Mouse (Mus musculus) limb, embryonic 14.5 days (tissue): ENCODE measurements around the gene Csnk1g1. TPM values are rescaled to one million over a fixed set of nuclear protein-coding genes. Genes with fewer than 3 reads are reported as not detected.

Source experiments
- ATAC-seq: fragments of 200-750 bp; cut with Nextera tagmentation; 2 replicates; pipeline ENCODE4 v1.8.0; 2017; ENCODE audit warnings: low read depth, moderate number of reproducible peaks, moderate TSS enrichment; ENCODE audit not compliant: low FRiP score
- DNase-seq: peaks from one replicate; pipeline ENCODE4 v3.0.0-alpha.2; 2015; ENCODE audit warnings: low spot score
- H3K27ac ChIP-seq: fragments of 300-500 bp; sonication (generic); replicated peaks from 2 replicates; pipeline ENCODE4 v1.5.1; 2014; ENCODE audit warnings: low read depth, mild to moderate bottlenecking, low read length, moderate library complexity, mixed read lengths
- H3K27me3 ChIP-seq: fragments of 300-500 bp; sonication (generic); 2 replicates; pipeline ENCODE4 v1.6.1; 2014; ENCODE audit warnings: low read length, mixed read lengths; ENCODE audit not compliant: control insufficient read depth, insufficient read depth
- H3K36me3 ChIP-seq: fragments of 300-500 bp; sonication (generic); 2 replicates; pipeline ENCODE4 v1.6.1; 2014; ENCODE audit warnings: mild to moderate bottlenecking, low read length, moderate library complexity, mixed read lengths; ENCODE audit not compliant: control insufficient read depth, insufficient read depth
- H3K4me1 ChIP-seq: fragments of 300-500 bp; sonication (generic); 2 replicates; pipeline ENCODE4 v1.6.1; 2014; ENCODE audit warnings: antibody characterized with exemption, low read length, mixed read lengths; ENCODE audit not compliant: control insufficient read depth, insufficient read depth
- H3K4me2 ChIP-seq: fragments of 300-500 bp; sonication (generic); replicated peaks from 2 replicates; pipeline ENCODE4 v1.6.1; 2014; ENCODE audit warnings: low read depth, mild to moderate bottlenecking, low read length, moderate library complexity; ENCODE audit not compliant: severe bottlenecking
- H3K4me3 ChIP-seq: fragments of 300-500 bp; sonication (generic); replicated peaks from 2 replicates; pipeline ENCODE4 v1.5.1; 2014; ENCODE audit warnings: low read length
- H3K9ac ChIP-seq: fragments of 300-500 bp; sonication (generic); 2 replicates; pipeline ENCODE4 v1.6.1; 2014; ENCODE audit warnings: mild to moderate bottlenecking, low read depth, low read length, moderate library complexity; ENCODE audit not compliant: severe bottlenecking
- H3K9me3 ChIP-seq: fragments of 300-500 bp; sonication (generic); 2 replicates; pipeline ENCODE4 v1.6.1; 2016; ENCODE audit warnings: low read length; ENCODE audit not compliant: control insufficient read depth
- POLR2A ChIP-seq: fragments of 200-500 bp; IDR thresholded peaks from 2 replicates; pipeline ENCODE4 v1.8.0; 2012; ENCODE audit warnings: inconsistent platforms, mild to moderate bottlenecking, moderate library complexity, borderline replicate concordance; ENCODE audit not compliant: insufficient read depth, insufficient read length; ENCODE audit errors: extremely low read depth
- WGBS: fragments of 180-500 bp; shearing (Covaris S2); extraction: QIAGEN DNeasy Blood & Tissue Kit; methylation state at CpG from one replicate; pipeline ENCODE4 v1.1.7; 2014; 5-methylcytosine and 5-hydroxymethylcytosine counted together
- polyA plus RNA-seq, 2 experiments: library from polyadenylated mRNA; depleted of rRNA in 1 of 2; stranded (reverse) in 1 of 2; unstranded in 1 of 2; fragments of >200 nt; fragmentation: Nextera tagmentation in 1 of 2; extraction: Ambion mirVana in 1 of 2; gene quantifications; 2 replicates each; pipeline versions ENCODE4 v1.2.1 to v1.2.3; 2012 to 2014

Gene Csnk1g1
- polyA plus RNA-seq, 2 experiments = 12.9 to 19.4 TPM

DNA sequence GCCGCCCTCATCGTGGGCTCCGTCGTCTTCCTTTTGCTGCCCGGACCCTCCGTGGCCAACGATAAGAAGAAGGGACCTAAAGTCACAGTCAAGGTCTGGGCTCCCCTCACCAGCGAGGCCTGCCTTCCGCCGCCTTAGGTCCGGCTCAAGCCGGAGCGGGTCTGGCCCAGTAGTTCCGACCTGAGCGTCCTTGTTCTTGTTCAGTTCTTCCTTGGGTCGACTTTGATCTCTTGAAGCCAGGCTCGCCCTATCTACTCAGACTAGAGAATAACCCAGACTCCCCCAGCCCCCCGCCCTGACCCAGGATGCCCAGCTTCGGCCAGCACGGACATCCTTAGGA is 151.6 kb downstream of the Csnk1g1 start:
- Histone ChIP-seq H3K27me3 (no peaks in the 10 kb centered on the region), H3K4me2 (peak overlapping the region; percentile 54), H3K9ac (peak overlapping the region; percentile 85), H3K27ac (peak overlapping the region; percentile 71), H3K9me3 (no peaks in the 10 kb centered on the region), H3K4me3 (peak overlapping the region; percentile 76), H3K36me3 (peaks cover 25% of the 10 kb centered on the region), H3K4me1 (peaks cover 13% of the 10 kb centered on the region)
- 0 out of 2 replicates have a peak, but pooled peaks have one; percentile 88 for TF ChIP-seq POLR2A
- DNase-seq (no peak), ATAC-seq (peak; percentile 58)
- WGBS = under 1% methylated on average over 20 of the region's 20 CpGs

DNA sequence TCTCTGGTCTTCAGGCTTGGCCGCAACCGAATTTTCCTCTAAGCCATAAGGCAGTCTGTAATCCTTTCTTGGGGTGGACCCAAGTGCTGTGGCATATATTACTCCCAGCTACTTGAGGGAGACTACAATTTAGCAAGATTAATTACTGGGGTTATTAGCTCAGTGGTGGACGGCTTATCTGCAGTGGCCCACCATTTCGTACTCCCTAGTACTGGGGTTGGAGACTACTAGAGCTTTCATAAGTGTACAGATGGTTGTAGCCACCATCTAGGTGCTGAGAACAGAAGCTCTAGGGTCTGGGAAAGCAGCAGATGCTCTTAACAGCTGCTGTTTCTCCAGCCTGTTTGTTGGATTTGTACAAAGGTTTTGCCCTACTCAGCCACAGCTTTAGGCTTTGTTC is 152.3 kb downstream of the Csnk1g1 start:
- Histone ChIP-seq H3K4me3 (peak overlapping the region; percentile 76), H3K4me1 (peaks cover 13% of the 10 kb centered on the region), H3K9ac (peak overlapping the region; percentile 85), H3K9me3 (no peaks in the 10 kb centered on the region), H3K4me2 (peak overlapping the region; percentile 54), H3K27me3 (no peaks in the 10 kb centered on the region), H3K27ac (no peak overlapping the region; the same call in 1 of the 2 replicates), H3K36me3 (peaks cover 32% of the 10 kb centered on the region)
- DNase-seq = no peak
- ATAC-seq = no peak
- WGBS = 34% methylated on average over 4 of the region's 4 CpGs
- no peak for TF ChIP-seq POLR2A

DNA sequence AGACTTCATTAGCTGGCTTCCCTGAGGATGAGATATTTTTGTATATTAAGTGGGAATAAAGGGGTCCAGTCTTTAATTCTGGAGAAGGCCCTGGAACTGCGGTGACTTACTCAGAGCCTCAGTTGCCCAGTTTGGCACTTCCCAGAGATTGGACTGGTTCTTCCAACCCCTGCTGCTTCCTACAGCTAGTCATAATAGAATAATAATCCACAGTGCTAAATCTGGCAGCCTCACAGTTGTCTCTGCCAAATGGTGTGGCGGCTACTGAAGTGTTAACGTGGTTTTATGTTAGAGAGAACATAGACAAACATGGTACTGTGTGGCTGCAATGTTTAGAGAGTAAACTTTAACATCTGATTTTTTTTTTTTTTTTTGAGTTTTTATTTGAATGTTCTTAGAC is 152.9 kb downstream of the Csnk1g1 start:
- Histone ChIP-seq H3K9ac (no peak overlapping the region), H3K9me3 (no peaks in the 10 kb centered on the region), H3K36me3 (peaks cover 39% of the 10 kb centered on the region), H3K4me1 (peaks cover 13% of the 10 kb centered on the region), H3K4me3 (peak overlapping the region; percentile 76; the same call in 1 of the 2 replicates), H3K4me2 (peak overlapping the region; percentile 54), H3K27ac (no peak overlapping the region), H3K27me3 (no peaks in the 10 kb centered on the region)
- no peak for ATAC-seq
- 92% methylated on average over 3 of the region's 3 CpGs for WGBS
- TF ChIP-seq POLR2A = no peak
- no peak for DNase-seq

DNA sequence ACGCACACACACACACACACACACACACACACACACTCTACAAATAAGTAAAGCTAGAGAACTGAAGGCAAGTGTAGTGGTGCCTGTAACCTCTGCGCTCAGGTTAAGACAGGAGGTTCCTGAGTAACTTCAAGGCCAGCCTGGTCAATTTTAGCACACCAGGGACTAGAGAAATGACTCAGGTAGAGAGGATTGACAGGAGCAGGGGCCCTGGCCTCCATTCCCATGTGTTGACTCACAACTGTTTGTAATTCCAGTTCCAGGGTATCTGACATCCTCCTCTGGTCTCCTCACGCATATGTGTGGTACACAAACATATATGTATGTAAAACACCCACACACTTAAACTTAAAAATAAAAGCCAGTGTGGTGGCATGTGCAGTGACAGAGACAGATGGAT is 154.7 kb downstream of the Csnk1g1 start:
- Histone ChIP-seq H3K4me1 (peaks cover 13% of the 10 kb centered on the region), H3K27me3 (peaks cover 9% of the 10 kb centered on the region; the same call in 1 of the 2 replicates), H3K9ac (no peak overlapping the region), H3K36me3 (peaks cover 49% of the 10 kb centered on the region), H3K4me2 (no peak overlapping the region), H3K9me3 (no peaks in the 10 kb centered on the region), H3K27ac (no peak overlapping the region), H3K4me3 (no peak overlapping the region)
- no peak for TF ChIP-seq POLR2A
- DNase-seq (no peak), ATAC-seq (no peak)
- 93% methylated on average over 3 of the region's 3 CpGs for WGBS

DNA sequence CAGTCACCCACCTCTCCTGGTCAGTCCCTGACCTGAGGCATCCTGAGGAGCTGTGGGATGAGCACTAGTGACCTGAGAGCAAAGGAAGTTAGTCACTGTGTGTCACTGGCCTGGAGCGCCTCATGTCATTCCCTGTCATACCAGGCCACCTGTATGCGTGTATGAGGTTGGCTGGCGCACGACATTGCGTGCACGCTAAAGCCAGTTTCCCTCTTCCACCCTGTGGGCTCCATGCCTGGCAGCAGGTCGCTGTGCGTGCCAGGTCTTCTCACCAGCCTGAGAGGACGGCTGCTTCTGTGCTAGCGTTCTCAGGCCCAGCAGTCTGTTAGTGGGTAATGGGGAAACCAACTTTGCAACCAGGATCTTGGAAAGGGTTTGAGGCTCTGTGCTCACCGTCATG is 155.6 kb downstream of the Csnk1g1 start:
- ATAC-seq (no peak), DNase-seq (no peak)
- no peak overlapping the region for H3K9ac ChIP-seq
- peaks cover 17% of the 10 kb centered on the region; the same call in 1 of the 2 replicates for H3K27me3 ChIP-seq
- 96% methylated on average over 9 of the region's 11 CpGs for WGBS
- no peak overlapping the region for H3K27ac ChIP-seq
- no peak overlapping the region for H3K4me3 ChIP-seq
- H3K36me3 ChIP-seq = peaks cover 49% of the 10 kb centered on the region
- TF ChIP-seq POLR2A = no peak
- no peaks in the 10 kb centered on the region for H3K9me3 ChIP-seq
- H3K4me1 ChIP-seq = peaks cover 11% of the 10 kb centered on the region
- H3K4me2 ChIP-seq = no peak overlapping the region

DNA sequence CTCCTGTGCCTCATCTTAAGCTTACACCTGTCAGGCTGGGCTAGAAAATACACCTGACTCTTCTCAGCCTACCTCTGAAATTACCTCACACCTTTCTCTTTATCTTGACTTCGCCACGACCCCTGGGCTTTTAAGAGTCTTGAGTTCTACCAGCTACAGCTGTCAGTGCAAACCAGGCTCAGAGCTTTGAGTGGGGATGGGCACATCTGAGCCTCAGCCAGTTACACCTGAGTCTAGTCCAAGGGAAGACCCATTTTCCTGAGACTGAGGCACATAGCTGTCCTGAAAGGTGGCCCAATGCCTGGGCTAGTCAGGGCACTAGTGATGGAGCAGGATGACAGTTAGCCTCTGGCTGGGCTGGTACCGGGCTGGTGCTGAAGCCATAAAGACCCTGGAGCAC is 158.1 kb downstream of the Csnk1g1 start:
- H3K4me2 ChIP-seq = no peak overlapping the region
- H3K27me3 ChIP-seq = peaks cover 22% of the 10 kb centered on the region; the same call in 1 of the 2 replicates
- TF ChIP-seq POLR2A = no peak
- no peaks in the 10 kb centered on the region for H3K9me3 ChIP-seq
- 97% methylated on average over 3 of the region's 3 CpGs for WGBS
- H3K9ac ChIP-seq = no peak overlapping the region
- H3K27ac ChIP-seq = no peak overlapping the region
- H3K36me3 ChIP-seq = peaks cover 49% of the 10 kb centered on the region
- no peaks in the 10 kb centered on the region for H3K4me1 ChIP-seq
- DNase-seq (no peak), ATAC-seq (no peak)
- H3K4me3 ChIP-seq = no peak overlapping the region
